Mouse (Mus musculus) ZHBTc4 (cell line): Measurements from ENCODE around the gene Uvrag.

Experiments used
- DNase-seq: peaks from one replicate; pipeline ENCODE4 v3.0.0-alpha.2; 2011; ENCODE audit warnings: low read depth, low spot score

Uvrag gene

DNA sequence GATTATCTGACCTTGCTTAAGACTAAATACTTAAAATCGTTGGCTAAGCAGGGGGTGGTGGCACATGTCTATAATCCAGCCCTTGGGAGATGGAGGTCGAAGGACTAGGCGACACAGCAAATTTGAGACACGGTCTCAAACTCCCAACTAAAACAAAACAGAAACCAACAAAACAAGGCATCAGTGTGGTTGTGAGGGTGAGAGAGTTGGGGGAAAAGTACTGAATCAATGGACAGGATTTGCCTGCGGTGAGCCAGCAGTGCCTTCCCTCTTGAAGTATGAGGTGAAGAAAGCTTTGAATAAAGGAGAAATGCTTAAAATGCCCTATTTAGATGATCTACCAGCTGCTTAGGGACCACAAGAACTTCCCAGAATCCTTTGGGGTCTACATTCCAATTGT lies 247.8 kb downstream of the Uvrag start:
- no peak for DNase-seq

DNA sequence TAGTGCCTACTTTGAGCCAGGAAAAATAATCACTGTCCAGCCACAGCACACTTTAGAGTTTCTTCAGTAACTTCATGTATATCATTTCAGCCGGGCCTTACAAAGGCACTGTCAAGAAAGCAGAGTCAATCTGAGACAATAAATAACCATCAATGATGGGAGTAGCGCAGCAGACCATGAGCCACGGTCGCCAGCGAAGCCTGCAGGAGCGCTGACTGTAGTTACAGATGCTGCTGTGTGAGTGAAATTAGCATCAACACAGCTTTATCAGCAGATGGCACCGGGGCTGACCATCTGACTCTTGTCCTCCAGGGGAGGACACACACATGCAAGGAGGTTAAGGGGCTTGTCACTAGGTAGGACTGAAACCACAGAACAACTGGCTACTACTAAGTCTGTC lies 251.7 kb downstream of the Uvrag start:
- no peak for DNase-seq

DNA sequence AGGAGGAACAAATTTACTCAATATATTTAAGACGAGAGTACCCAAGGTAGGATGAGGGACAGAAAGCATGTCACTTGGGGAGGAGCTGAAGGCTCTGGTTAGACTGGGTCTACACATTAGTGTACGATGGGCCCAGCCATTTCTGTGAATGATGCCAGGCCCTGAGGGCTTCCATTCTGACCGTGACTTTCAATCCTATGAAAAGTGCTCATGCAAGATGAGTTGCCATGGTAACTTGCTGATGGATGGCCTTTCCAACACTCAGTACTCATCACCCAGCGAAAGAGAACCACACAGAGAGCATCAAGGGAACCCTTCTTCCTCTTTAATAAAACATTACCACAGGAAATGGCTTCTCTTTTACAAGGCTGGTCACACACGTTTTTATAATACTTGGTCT lies 252.1 kb downstream of the Uvrag start:
- DNase-seq = no peak

DNA sequence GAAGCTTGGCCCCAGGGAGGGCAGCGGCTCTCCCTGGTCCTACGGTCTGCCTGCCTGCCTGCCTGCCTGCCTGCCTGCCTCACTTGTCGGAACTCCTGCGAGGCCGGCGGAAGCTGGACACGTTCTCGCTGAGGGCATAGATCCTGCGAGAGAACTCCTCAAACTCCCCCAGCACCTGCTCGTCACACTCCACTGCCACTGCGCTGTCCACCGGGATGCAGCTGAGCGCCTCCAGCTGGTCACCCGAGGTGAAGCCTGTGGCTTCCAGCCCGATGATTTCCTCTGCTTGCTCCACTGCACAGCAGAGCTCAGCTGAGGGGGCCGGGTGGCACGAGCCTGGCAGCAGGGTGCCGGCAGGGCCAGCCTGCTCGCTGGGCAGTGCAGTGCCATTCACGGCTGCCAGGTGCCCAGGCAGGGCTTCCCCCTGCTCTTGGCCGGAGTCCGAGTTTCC lies 253.1 kb downstream of the Uvrag start:
- DNase-seq = peak; percentile 67

DNA sequence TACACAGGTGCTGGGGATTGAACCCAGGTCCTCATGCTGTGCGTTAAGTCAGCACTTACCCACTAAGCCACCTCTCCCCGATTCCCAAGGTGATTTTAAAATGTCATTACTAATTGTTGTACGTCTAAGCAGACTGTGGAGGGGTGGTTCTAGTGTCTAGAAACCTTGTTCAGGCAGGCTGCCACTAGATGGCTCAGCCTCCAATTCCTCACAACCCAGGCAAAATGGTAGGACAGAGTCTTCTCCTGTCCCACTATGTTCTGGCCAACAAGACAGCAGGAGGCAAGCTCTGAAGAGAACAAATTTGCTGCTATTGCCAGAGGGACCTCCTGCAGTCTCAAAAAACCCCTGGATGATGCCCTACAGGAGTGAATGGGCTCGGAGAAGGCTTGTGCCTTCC lies 259.1 kb downstream of the Uvrag start:
- peak; percentile 32 for DNase-seq

DNA sequence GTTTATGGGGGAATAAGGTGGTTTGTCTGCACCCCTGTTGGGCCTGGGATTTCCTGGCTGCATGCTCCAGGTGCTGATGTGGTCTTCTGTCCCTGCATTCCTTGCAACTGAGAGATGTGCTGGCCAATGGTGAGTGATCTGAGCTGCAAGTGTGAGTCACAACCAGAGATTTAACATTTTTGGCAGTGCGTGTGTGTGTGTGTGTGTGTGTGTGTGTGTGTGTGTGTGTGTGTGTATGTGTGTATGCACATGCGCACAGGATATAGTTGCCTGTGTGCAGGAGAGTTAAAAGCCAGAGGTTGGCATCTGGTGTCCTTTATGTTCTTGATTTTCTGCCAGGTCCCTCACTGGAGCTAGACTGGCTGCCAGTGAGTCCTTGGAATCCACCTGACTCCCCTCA lies 261.8 kb downstream of the Uvrag start:
- DNase-seq = no peak

DNA sequence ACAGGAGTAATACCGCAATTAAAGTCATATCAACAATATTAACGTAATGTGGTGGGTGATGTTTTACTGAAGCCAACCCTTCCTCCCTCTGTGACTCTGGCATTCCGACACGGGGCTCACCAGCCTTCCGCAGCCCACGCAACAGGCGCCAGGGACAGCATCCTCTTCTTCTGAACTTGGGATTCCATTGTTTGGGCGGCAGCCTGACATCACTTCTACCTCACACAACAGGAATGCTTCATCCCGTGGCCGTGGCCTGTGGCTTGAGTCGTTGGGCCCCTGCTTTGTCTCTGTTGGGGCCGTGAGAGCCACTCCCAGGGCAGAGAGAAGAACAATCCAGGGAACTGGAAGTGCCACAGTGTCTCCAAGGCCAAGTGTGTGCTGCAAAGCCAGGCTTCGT lies 264.8 kb downstream of the Uvrag start:
- DNase-seq = peak; percentile 73

DNA sequence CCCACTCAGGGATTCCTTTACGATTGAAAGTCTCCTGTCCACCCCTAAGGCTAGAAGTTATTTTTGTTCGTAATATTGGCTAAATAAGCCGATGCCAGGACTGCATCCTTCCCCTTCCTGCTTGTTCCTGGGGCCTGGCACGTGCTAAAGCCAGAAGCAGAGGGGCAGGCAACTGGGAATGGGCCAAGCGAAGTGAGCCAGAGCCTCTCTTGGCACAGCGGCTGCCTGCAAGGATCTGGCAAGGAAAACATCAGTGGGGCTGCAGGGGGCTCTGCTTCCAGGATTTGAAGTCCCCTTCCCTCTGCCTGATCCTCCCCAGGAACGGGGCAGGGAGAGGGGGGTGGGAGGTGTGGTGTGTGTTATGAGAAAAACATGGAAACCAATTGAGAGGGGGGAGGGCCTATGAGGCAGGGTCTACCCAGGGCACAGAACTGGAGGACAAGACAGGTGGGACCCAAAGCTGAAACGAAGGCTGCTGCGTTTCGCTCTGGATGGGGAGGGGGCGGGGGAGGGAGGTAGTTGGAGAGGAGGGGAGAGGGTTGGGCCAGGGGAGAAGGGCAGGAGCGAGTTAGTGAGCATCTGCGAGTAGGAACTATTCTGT lies 265.5 kb downstream of the Uvrag start:
- no peak for DNase-seq

DNA sequence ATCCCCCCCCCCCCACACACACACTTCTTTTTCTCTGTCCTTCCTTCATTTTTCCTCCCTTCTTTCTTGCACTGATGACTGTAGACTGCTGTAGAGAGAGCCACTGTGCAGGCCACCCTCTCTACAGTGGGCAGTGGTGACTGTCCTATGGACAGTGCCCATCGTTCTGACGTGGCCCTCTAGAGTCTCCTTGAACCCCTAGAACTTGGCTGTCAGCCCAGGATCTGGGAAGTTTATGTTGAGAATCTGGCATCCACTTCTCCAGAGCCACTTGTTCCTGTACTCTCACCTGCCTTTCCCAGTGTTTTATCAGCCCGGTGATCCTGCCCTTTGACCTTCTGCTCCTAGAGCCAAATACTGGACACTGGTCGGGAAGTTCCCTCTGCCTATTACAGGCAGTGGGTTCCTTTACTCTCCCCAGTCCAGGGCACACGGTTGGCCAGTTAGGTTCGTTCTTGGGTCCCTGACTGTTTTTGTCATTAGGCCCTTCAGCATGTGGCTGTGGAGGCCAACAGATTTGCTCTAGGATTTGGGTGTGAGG lies 266.5 kb downstream of the Uvrag start:
- DNase-seq = no peak

DNA sequence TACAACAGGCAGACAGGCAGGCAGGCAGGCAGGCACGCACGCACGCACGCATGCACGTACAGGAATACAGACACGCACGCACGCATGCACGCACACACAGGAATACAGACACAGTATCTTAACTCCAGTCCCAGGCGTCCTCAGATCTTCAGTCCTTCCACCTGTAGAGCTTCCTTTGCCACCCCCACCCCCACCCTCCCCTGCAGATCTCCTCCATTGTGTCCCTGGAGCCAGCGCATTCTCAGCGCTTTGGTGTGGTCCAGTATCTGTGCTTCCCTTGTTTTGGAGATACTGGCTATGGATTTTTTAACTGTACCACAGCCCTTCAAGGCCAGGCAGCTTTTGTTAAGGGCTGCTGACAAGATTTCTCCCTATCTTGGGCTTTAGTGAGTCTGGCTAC lies 267.6 kb downstream of the Uvrag start:
- DNase-seq = peak; percentile 82

DNA sequence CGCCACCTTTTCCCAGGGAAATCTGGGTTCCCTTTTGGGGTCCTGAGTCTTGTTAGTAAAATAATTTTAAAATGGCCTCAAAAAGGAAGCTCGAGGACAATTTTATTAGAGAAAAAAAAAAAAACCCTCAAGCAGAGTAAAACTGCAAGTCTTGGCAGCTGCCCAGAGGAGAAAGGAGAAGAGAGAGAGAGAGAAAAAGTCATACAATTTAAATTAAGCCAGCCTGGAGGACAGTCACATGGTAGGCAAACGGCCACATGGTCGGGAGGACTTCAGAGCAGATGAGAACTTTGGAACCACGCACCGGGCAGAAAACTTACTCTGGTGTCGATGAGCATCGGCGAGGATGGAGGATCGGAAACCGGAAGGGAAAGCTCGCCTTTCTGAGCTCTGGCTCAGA lies 269.1 kb downstream of the Uvrag start:
- no peak for DNase-seq

DNA sequence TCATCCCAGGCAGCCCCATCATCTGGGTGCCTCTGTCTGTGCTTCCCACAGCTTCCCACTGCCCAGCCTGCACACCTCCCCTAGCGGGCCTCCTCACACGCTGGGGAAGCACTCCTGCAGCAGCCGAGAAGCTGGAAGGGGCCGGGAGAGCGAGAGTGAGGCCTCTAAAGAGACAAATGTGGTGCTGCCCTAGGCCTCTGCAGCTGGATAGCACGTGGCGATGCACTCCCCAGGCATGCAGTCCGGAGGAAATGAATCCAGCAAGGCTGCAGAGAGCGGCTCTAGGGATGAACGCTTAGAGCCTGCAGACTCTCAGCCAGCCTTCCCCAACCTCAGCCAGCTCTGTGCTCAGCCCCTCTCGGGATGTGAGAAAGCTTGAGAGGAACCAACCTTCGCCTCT lies 270.1 kb downstream of the Uvrag start:
- no peak for DNase-seq

DNA sequence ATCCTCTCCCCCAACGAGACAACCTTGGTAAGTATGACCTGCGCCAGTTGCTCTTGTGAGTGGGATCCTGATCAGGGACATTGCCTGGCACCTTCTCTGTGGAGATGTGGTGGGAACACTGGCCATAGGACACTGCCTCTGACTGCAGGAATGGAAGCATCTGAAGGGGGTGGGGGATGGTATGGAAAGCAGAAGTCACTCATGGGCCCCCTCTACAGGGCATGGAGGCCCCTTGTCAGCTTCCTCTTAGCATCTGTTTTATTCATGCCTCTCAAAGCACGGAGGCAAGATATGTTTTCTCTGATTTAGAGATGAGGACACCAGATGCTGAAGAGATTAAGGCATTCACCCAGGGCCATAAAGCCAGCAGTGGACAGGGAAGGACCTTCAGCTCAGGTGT lies 271.9 kb downstream of the Uvrag start:
- DNase-seq = peak; percentile 36

DNA sequence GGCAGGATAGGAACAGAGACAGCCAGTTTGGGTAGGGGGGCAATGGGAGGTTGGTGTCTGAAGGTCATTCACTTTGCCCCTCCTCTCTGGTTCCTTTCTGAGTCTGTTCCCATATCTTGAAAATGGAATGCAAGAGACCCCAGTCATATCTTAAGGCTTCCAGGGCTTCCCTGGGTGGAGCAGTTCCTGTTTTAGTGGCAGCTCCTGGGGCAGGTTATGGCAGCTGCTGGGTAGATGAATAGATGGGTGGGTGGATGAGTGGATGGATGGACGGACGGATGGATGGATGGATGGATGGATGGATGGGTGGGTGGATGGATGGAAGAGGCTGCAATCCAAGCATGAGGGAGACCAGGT lies 273.2 kb downstream of the Uvrag start:
- DNase-seq = no peak

DNA sequence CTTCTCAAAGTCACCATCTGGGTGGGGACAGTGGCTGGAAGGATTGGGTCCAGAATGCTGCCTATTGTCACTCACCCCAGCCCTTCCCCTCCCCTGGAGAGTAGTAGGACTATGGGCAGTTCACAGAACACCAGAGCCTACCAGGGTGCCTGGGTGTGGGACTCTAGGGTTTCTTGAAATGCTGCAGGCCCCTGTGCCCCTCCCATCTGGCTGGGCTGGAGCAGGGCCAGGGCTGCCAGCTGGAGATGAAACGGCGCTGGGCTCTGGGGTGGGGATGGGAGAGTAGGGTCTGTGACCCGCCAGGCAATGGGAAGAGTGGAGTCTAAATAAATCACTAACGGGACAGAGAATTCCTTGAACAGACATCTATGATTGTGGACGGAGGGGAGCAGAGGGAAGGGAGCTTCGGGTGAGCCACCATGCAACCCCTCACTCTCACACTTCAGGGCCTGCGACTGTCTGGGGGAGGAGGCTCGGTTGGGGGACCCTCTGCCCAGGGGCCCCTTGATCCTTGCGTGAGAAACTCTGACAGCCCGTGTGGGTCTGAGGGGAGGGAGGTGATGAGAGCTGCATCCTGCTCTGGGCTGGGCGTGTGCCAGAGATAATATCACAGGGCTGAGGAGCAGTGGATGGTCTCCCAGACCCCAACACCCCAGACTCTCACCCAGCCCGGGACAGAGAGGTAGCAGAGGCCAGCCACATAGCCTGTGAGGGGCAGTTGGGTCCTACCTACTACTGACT lies 273.7 kb downstream of the Uvrag start:
- peak; percentile 85 for DNase-seq

DNA sequence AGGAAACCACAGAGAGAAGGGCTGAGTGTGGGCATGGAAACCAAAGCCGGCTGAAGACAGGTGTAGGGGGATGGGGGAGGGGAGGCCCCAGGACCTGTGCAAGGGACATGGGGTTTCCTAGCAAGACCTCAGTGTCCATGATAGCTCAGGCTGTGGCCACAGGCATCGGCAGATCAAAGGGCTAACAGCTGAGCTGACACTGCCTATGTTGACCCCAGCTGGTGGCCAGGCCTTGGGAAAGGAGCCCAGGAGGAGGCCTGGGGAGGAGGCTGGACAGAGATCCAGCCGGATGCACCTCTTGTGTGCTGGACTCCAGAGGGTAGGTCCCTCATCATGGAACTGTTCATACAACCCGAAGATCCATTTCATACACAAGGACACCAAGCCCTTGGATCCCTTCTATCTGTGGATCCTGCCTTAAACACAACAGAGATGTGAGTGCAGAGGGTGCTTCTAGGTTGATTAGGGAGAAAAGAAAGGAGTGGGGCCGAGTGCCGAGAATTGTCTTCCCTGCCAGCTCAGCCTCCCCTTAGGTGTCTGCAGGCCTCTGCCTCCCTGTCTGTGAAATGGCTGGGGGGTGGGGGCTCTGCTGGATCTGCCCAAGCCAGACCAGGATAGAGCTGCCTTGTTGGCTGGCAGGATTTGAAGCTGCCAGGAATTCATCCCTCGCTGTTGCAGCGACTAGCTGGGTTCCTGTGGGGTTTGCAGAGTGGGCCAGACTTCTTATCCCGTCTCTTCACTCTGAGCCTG lies 276.8 kb downstream of the Uvrag start:
- no peak for DNase-seq

DNA sequence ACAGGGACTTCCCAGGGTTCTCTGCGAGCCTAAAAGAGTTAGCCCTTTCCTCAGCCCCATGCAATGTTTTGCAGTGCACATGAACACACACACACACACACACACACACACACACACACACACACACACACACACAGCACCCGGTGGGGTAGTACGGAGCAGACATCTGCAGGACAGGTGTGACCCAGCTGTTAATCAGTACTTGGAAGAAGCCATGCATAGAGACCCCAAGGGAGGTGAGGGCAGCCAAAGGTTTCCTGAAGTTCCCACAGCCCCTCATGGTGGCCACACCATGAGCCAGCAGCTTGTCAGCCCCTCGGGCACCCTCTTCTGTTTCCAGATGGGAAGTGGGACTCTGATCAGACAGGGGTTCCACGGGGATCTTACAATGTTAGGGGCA lies 277.9 kb downstream of the Uvrag start:
- DNase-seq = no peak

DNA sequence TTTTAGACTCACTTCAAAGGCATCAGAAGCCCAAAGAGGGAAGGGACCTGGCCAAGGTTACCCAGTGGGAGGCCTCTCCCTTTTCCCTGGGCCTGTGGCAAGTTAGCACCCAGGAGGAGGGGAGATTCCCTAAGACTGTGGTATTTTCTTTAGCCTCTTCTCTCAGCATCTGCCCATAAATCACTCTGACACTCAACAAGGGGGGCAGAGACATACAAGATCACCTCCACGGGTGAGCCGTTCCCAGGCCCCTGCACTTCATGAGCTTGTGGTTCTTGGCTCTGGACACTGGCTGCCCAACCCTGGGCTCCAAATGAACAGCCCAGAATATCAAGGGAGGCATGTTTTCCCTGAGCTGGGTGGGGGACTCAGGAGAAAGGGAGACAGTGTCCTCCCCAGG lies 279.9 kb downstream of the Uvrag start:
- DNase-seq = no peak

DNA sequence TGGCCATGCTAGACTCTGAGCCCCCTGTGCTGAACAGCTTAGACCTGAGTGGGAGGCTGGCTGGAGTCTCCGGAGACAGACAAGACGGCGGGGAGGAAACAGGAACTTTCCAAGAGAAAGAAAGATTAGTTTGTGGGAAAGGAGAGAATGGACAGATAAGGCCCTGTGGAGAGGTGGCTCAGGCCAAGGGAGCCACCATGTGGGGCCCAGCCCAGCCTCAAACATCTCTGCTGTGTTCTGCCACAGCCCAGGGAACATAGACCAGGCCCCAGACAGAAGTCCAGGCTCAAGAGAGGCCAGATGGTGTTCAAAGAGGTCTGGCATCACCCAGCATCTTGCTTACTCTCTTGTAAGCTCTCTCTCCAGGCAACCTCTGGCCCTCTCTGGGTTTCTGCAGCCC lies 283.8 kb downstream of the Uvrag start:
- DNase-seq = no peak

DNA sequence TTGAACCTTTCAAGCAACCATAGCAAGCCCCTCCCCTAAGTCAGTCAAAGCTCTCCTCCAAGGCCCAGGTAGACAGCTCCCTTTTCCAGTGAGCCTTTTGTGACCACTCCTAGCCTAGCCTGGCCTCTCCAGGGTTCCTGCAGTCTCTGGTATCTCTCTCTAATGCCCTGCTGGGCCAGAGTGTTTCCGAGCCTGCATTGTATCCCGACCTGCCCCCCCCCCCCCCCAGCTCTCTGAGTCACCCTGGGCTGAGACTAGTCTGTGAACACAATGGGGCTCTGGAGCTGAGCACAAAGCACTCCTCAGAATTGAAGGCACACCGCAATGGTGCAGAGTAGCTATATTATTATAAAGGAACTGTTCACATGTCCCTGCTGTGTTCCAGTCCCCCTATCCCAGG lies 284.8 kb downstream of the Uvrag start:
- no peak for DNase-seq

DNA sequence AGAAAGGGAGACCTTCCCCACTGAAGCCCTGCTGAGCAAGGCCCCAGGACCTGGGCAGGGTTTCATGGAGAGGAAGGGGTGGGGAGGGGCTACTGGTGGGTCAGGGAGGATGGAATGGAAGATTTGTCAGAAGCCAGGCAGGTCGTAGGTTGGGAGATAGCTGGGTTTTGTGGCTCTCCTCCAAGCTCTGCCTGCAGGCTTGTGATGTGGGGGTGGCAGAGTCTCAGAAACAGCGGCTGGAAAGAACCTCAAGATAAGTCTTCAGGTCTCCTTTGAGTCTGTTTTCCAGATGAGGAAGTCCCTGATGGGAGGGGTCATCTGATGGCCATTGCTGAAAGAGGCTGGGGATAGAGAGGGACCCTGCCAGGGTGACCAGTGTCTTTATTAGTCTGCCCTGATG lies 285.6 kb downstream of the Uvrag start:
- no peak for DNase-seq

DNA sequence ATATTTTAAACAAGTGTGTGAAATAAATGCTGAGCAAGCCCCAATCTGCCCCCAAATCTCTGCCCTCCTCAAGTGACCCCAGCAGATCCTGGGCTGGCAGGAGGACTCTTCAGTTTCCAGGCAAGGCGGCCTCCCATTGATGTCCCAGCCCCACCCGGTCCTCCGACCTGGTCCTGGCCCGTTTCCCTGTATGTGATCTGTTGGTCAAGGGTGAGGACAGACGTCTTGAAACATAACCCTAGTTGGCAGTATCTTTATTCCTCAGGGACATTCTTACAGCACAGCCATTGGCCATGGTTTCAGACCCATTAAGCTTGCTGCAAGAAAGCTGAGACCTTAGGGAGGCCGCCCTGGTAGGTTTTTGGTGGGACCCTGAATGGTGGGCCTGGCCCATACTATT lies 287.1 kb downstream of the Uvrag start:
- DNase-seq = no peak
